Mouse (Mus musculus) heart, embryonic 10.5 days (tissue): ENCODE measurements around the gene Armc12. TPM values are rescaled to one million over a fixed set of nuclear protein-coding genes. Genes with fewer than 3 reads are reported as not detected.
"Not testable (repeated sequence)": the region's sequence is repeated elsewhere in the genome, so short reads cannot be mapped to it uniquely, and the experiment has no call there.

ENCODE experiments used
- DNase-seq: peaks from one replicate; pipeline ENCODE4 v3.0.0-alpha.2; 2017; ENCODE audit warnings: low spot score
- H3K27ac ChIP-seq: fragments of 300-500 bp; sonication (generic); 2 replicates; pipeline ENCODE4 v1.5.1; 2016; ENCODE audit warnings: mild to moderate bottlenecking
- H3K27me3 ChIP-seq: fragments of 300-500 bp; sonication (generic); 2 replicates; pipeline ENCODE4 v1.6.1; 2016; ENCODE audit warnings: mild to moderate bottlenecking; ENCODE audit not compliant: poor library complexity, insufficient read depth, severe bottlenecking
- H3K36me3 ChIP-seq: fragments of 300-500 bp; sonication (generic); 2 replicates; pipeline ENCODE4 v1.6.1; 2016; ENCODE audit warnings: mild to moderate bottlenecking, moderate library complexity
- H3K4me1 ChIP-seq: fragments of 300-500 bp; sonication (generic); 2 replicates; pipeline ENCODE4 v1.6.1; 2016; ENCODE audit warnings: mild to moderate bottlenecking
- H3K4me3 ChIP-seq: fragments of 300-500 bp; sonication (generic); 2 replicates; pipeline ENCODE4 v1.5.1; 2016; ENCODE audit warnings: mild to moderate bottlenecking, moderate library complexity
- H3K9me3 ChIP-seq: fragments of 300-500 bp; sonication (generic); 2 replicates; pipeline ENCODE4 v1.6.1; 2016; ENCODE audit warnings: mild to moderate bottlenecking, moderate library complexity
- WGBS: fragments of 180-500 bp; shearing (Covaris S2); methylation state at CpG from one replicate; pipeline ENCODE4 v1.1.7; 2016; 5-methylcytosine and 5-hydroxymethylcytosine counted together
- polyA plus RNA-seq: library from polyadenylated mRNA; unstranded; fragments of >200 nt; fragmentation: Nextera tagmentation; extraction: Ambion mirVana; gene quantifications from 2 replicates; pipeline ENCODE4 v1.2.1, GENCODE M21; 2016

Gene Armc12
- polyA plus RNA-seq, 1 experiment from 2014 or later: 0.10 TPM

- peaks cover 27% of the 10 kb centered on the region for H3K4me1 ChIP-seq
- H3K9me3 ChIP-seq: no peaks in the 10 kb centered on the region
- H3K27ac ChIP-seq: no peak overlapping the region
- DNase-seq: no peak
- no peaks in the 10 kb centered on the region for H3K36me3 ChIP-seq
- 41% methylated on average over 12 of the region's 12 CpGs for WGBS
- H3K4me3 ChIP-seq: peak overlapping the region; percentile 27; the same call in 1 of the 2 replicates
- H3K27me3 ChIP-seq: peaks cover 44% of the 10 kb centered on the region
Observed at GRCm38 (mm10) chr17:28527184-28528042, 3.2 kb upstream of the Armc12 start.

- no peaks in the 10 kb centered on the region for H3K9me3 ChIP-seq
- H3K27ac ChIP-seq: no peak overlapping the region
- DNase-seq: peak; percentile 82
- H3K4me1 ChIP-seq: peaks cover 21% of the 10 kb centered on the region
- H3K4me3 ChIP-seq: peak overlapping the region; percentile 27; the same call in 1 of the 2 replicates
- no peaks in the 10 kb centered on the region for H3K36me3 ChIP-seq
- WGBS: 6% methylated on average over 6 of the region's 6 CpGs
- H3K27me3 ChIP-seq: peaks cover 47% of the 10 kb centered on the region
Observed at GRCm38 (mm10) chr17:28528043-28528351, 2.6 kb upstream of the Armc12 start.

GRCm38 (mm10) chr17:28529116-28529515 is 1.5 kb upstream of the Armc12 start:
- DNase-seq: no peak
- 71% methylated on average over 4 of the region's 4 CpGs for WGBS
- no peak overlapping the region for H3K27ac ChIP-seq
- H3K27me3 ChIP-seq: peaks cover 41% of the 10 kb centered on the region
- no peaks in the 10 kb centered on the region for H3K9me3 ChIP-seq
- no peak overlapping the region for H3K4me3 ChIP-seq
- H3K36me3 ChIP-seq: no peaks in the 10 kb centered on the region
- H3K4me1 ChIP-seq: peaks cover 14% of the 10 kb centered on the region

GRCm38 (mm10) chr17:28531946-28532345 is 1.3 kb downstream of the Armc12 start:
- Histone ChIP-seq H3K4me1 (peaks cover 14% of the 10 kb centered on the region), H3K27me3 (peaks cover 34% of the 10 kb centered on the region), H3K4me3 (peak overlapping the region; percentile 37), H3K9me3 (no peaks in the 10 kb centered on the region), H3K27ac (no peak overlapping the region), H3K36me3 (no peaks in the 10 kb centered on the region)
- no peak for DNase-seq
- 16% methylated on average over 18 of the region's 18 CpGs for WGBS

GRCm38 (mm10) chr17:28532557-28532956 is 2.0 kb downstream of the Armc12 start:
- Histone ChIP-seq H3K27ac (no peak overlapping the region), H3K4me3 (no peak overlapping the region), H3K36me3 (no peaks in the 10 kb centered on the region), H3K27me3 (peaks cover 35% of the 10 kb centered on the region), H3K9me3 (no peaks in the 10 kb centered on the region), H3K4me1 (peaks cover 10% of the 10 kb centered on the region)
- DNase-seq: no peak
- WGBS: 88% methylated on average over 7 of the region's 7 CpGs

- H3K4me3 ChIP-seq: no peak overlapping the region
- peaks cover 6% of the 10 kb centered on the region for H3K4me1 ChIP-seq
- no peak for DNase-seq
- H3K27me3 ChIP-seq: peaks cover 38% of the 10 kb centered on the region
- no peaks in the 10 kb centered on the region for H3K36me3 ChIP-seq
- H3K27ac ChIP-seq: no peak overlapping the region
- WGBS: 85% methylated on average over 13 of the region's 13 CpGs
- no peaks in the 10 kb centered on the region for H3K9me3 ChIP-seq
Observed at GRCm38 (mm10) chr17:28533327-28533726, 2.7 kb downstream of the Armc12 start.

- no peak overlapping the region for H3K27ac ChIP-seq
- H3K4me3 ChIP-seq: no peak overlapping the region
- WGBS: 38% methylated on average over 12 of the region's 12 CpGs
- DNase-seq: no peak
- no peaks in the 10 kb centered on the region for H3K36me3 ChIP-seq
- no peaks in the 10 kb centered on the region for H3K4me1 ChIP-seq
- peaks cover 11% of the 10 kb centered on the region for H3K27me3 ChIP-seq
- H3K9me3 ChIP-seq: peaks cover 3% of the 10 kb centered on the region; the same call in 1 of the 2 replicates
Observed at GRCm38 (mm10) chr17:28537881-28538280, 7.3 kb downstream of the Armc12 start.

GRCm38 (mm10) chr17:28546925-28547324 is 16.3 kb downstream of the Armc12 start:
- WGBS: 78% methylated on average over 1 of the region's 1 CpGs
- H3K27me3 ChIP-seq: peaks cover 12% of the 10 kb centered on the region
- no peaks in the 10 kb centered on the region for H3K9me3 ChIP-seq
- no peak overlapping the region for H3K27ac ChIP-seq
- no peaks in the 10 kb centered on the region for H3K36me3 ChIP-seq
- H3K4me1 ChIP-seq: no peaks in the 10 kb centered on the region
- no peak overlapping the region for H3K4me3 ChIP-seq
- DNase-seq: no peak

- Histone ChIP-seq H3K9me3 (no peaks in the 10 kb centered on the region), H3K36me3 (no peaks in the 10 kb centered on the region), H3K4me3 (no peak overlapping the region), H3K27me3 (peaks cover 12% of the 10 kb centered on the region), H3K27ac (no peak overlapping the region), H3K4me1 (0 out of 2 replicates have a peak, but pooled peaks cover 3% of the 10 kb centered on the region)
- WGBS: 61% methylated on average over 11 of the region's 11 CpGs
- DNase-seq: no peak
Observed at GRCm38 (mm10) chr17:28548550-28548949, 17.9 kb downstream of the Armc12 start.

GRCm38 (mm10) chr17:28549111-28549510 is 18.5 kb downstream of the Armc12 start, which contains the start of gene Clpsl2:
Gene Clpsl2, plus strand, starts transcription at chr17:28549411.
- no peak for DNase-seq
- Histone ChIP-seq H3K4me3 (no peak within 1 kb of the TSS), H3K27ac (no peak within 1 kb of the TSS), H3K27me3 (peaks cover 12% of the 10 kb centered on the region), H3K9me3 (no peaks in the 10 kb centered on the region), H3K36me3 (no peaks in the 10 kb centered on the region), H3K4me1 (0 out of 2 replicates have a peak, but pooled peaks cover 3% of the 10 kb centered on the region)
- WGBS: 73% methylated on average over 14 of the region's 14 CpGs

GRCm38 (mm10) chr17:28553040-28553793 is 22.6 kb downstream of the Armc12 start:
- no peak overlapping the region for H3K27ac ChIP-seq
- H3K27me3 ChIP-seq: peaks cover 11% of the 10 kb centered on the region
- H3K36me3 ChIP-seq: no peaks in the 10 kb centered on the region
- DNase-seq: no peak
- no peak overlapping the region for H3K4me3 ChIP-seq
- H3K4me1 ChIP-seq: peaks cover 13% of the 10 kb centered on the region; the same call in 1 of the 2 replicates
- H3K9me3 ChIP-seq: no peaks in the 10 kb centered on the region
- WGBS: 12% methylated on average over 14 of the region's 14 CpGs

GRCm38 (mm10) chr17:28554021-28554420 is 23.4 kb downstream of the Armc12 start:
- not testable (repeated sequence) for DNase-seq, H3K36me3 ChIP-seq, H3K27ac ChIP-seq, H3K9me3 ChIP-seq, H3K27me3 ChIP-seq, H3K4me3 ChIP-seq
- 89% methylated on average over 4 of the region's 4 CpGs for WGBS
- H3K4me1 ChIP-seq: peaks cover 13% of the 10 kb centered on the region; the same call in 1 of the 2 replicates
